Mouse (Mus musculus) olfactory bulb, adult 2 months (tissue): ENCODE results near the gene Plpp1.

ENCODE experiments used
- CTCF ChIP-seq: fragments of 200-500 bp; IDR thresholded peaks from 2 replicates; pipeline ENCODE4 v1.5.1; 2012; ENCODE audit warnings: low read depth, mild to moderate bottlenecking, low read length, moderate library complexity; ENCODE audit not compliant: insufficient read depth
- POLR2A ChIP-seq: fragments of 200-500 bp; IDR thresholded peaks from 2 replicates; pipeline ENCODE4 v1.6.1; 2012; ENCODE audit warnings: mild to moderate bottlenecking, low read depth, low read length, moderate library complexity; ENCODE audit not compliant: insufficient read depth

- TF ChIP-seq CTCF: no peak
- no peak for TF ChIP-seq POLR2A
These were observed 66.8 kb downstream of the Plpp1 start for GRCm38 (mm10) chr13:112867381-112867780.
